Mouse (Mus musculus): ENCODE measurements around the gene Ttc23. TPM values are rescaled to one million over a fixed set of nuclear protein-coding genes. Genes with fewer than 3 reads are reported as not detected.

Gene Ttc23
- polyA plus RNA-seq, 1 experiment from 2014 or later, result 41.7 TPM

DNA sequence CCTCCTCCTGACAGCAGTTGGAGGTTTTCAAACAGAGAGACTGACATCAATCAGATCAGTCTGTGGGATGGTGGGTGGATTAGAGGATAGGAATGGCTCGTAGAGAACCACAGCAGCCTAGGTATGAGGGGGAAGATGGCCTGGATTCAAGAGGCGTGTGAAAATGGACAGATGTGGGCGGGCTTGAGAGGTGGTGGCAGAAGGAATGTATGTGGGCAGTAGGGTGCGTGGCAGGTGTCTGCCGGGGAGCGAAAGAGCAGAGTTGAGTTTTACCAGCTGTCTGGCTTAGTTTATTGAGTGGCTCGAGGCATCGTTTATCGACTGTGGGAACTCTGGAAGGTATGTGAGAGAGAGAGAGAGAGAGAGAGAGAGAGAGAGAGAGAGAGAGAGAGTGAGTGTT, 33.9 kb downstream of the Ttc23 start:
- Histone ChIP-seq H3K4me3 (ENCODE audit: low read length) (no peak overlapping the region), H3K27me3 (ENCODE audit: control insufficient read depth, insufficient read depth, low read length) (no peaks in the 10 kb centered on the region), H3K9me3 (ENCODE audit: control insufficient read depth, low read length) (no peaks in the 10 kb centered on the region), H3K9ac (ENCODE audit: low read depth, low read length) (no peak overlapping the region), H3K4me2 (replicated peaks; ENCODE audit: low read depth, low read length) (no peak overlapping the region), H3K36me3 (ENCODE audit: control insufficient read depth, insufficient read depth, low read length) (peaks cover 25% of the 10 kb centered on the region; the same call in 1 of the 2 replicates), H3K4me1 (ENCODE audit: control insufficient read depth, insufficient read depth, low read length) (no peaks in the 10 kb centered on the region), H3K27ac (ENCODE audit: low read depth, low read length) (no peak overlapping the region)
- WGBS, result 58% methylated on average over 9 of the region's 9 CpGs
- no peak for ATAC-seq (ENCODE audit: low FRiP score, low TSS enrichment)

DNA sequence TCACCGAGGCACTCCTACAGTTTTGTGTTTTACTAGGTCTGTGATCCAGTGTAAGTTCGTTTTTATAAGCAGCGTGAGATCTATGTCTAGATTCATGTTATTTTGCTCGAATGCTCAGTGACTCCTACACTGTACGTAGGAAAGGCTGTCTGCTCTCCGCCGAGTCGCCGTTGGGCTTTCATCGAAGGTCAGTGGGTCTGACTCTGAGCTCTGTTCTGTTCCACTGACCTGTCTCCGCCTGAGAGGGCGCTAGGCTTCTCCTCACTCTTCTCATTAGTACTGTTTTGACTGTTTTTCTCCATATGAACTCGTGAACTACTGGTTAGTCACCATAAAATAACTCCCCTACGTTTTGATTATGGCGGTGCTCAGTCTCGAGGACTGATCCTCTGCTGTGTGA, 35.8 kb downstream of the Ttc23 start:
- ATAC-seq (ENCODE audit: low FRiP score, low TSS enrichment), result no peak
- no peak overlapping the region for H3K27ac ChIP-seq (ENCODE audit: low read depth, low read length)
- H3K4me3 ChIP-seq (ENCODE audit: low read length), result no peak overlapping the region
- no peaks in the 10 kb centered on the region for H3K9me3 ChIP-seq (ENCODE audit: control insufficient read depth, low read length)
- peaks cover 25% of the 10 kb centered on the region; the same call in 1 of the 2 replicates for H3K36me3 ChIP-seq (ENCODE audit: control insufficient read depth, insufficient read depth, low read length)
- 74% methylated on average over 16 of the region's 16 CpGs for WGBS
- H3K27me3 ChIP-seq (ENCODE audit: control insufficient read depth, insufficient read depth, low read length), result no peaks in the 10 kb centered on the region
- no peak overlapping the region for H3K9ac ChIP-seq (ENCODE audit: low read depth, low read length)
- no peaks in the 10 kb centered on the region for H3K4me1 ChIP-seq (ENCODE audit: control insufficient read depth, insufficient read depth, low read length)
- no peak overlapping the region for H3K4me2 ChIP-seq (replicated peaks; ENCODE audit: low read depth, low read length)

DNA sequence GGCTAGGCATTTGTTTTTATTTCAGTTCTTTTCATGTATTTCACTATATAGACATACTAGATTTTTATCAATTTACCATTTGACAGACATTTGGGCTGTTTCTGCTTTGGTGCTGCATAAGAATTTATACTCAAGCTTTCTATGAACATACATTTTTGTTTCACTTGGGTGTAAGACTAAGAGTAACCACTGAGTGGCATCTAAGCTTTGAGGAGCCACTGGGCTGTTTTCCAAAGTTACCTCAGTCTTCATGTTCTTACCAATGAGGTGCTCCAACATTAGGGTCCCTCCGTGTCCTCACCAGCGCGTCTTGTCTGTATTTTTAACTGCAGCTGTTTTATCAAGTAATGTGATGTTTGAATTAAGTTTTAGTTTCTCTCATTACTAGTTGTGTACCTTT, 39.3 kb downstream of the Ttc23 start:
- Histone ChIP-seq H3K4me3 (ENCODE audit: low read length) (no peak overlapping the region), H3K27ac (ENCODE audit: low read depth, low read length) (no peak overlapping the region), H3K4me1 (ENCODE audit: control insufficient read depth, insufficient read depth, low read length) (no peaks in the 10 kb centered on the region), H3K27me3 (ENCODE audit: control insufficient read depth, insufficient read depth, low read length) (no peaks in the 10 kb centered on the region), H3K36me3 (ENCODE audit: control insufficient read depth, insufficient read depth, low read length) (peaks cover 6% of the 10 kb centered on the region; the same call in 1 of the 2 replicates), H3K9me3 (ENCODE audit: control insufficient read depth, low read length) (no peaks in the 10 kb centered on the region), H3K4me2 (replicated peaks; ENCODE audit: low read depth, low read length) (no peak overlapping the region), H3K9ac (ENCODE audit: low read depth, low read length) (no peak overlapping the region)
- ATAC-seq (ENCODE audit: low FRiP score, low TSS enrichment), result no peak
- WGBS, result 90% methylated on average over 3 of the region's 3 CpGs

DNA sequence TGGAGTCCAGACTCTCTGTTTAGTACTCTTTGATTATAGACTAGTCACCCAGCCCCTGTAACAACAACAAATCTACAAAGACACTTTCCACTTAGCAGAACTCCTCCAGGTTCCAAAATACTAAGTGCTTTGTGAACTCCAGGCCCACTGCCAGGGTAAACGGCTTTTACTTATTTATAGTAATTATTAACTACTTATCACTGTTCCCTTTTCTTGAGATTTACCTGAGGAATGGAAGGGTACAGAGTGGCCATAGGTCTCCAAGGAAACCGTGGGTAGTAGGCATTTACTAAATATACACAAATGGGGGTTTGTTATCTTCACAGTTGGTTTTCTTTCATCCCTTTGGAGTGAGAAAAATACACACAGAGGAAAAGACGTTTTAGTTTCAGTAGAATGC, 41.1 kb downstream of the Ttc23 start:
- peaks cover under 1% of the 10 kb centered on the region; the same call in 1 of the 2 replicates for H3K36me3 ChIP-seq (ENCODE audit: control insufficient read depth, insufficient read depth, low read length)
- H3K27ac ChIP-seq (ENCODE audit: low read depth, low read length), result no peak overlapping the region
- no peak overlapping the region for H3K9ac ChIP-seq (ENCODE audit: low read depth, low read length)
- WGBS, result 50% methylated on average over 3 of the region's 3 CpGs
- no peak overlapping the region for H3K4me3 ChIP-seq (ENCODE audit: low read length)
- ATAC-seq (ENCODE audit: low FRiP score, low TSS enrichment), result no peak
- H3K4me2 ChIP-seq (replicated peaks; ENCODE audit: low read depth, low read length), result no peak overlapping the region
- no peaks in the 10 kb centered on the region for H3K27me3 ChIP-seq (ENCODE audit: control insufficient read depth, insufficient read depth, low read length)
- H3K4me1 ChIP-seq (ENCODE audit: control insufficient read depth, insufficient read depth, low read length), result no peaks in the 10 kb centered on the region
- no peaks in the 10 kb centered on the region for H3K9me3 ChIP-seq (ENCODE audit: control insufficient read depth, low read length)

DNA sequence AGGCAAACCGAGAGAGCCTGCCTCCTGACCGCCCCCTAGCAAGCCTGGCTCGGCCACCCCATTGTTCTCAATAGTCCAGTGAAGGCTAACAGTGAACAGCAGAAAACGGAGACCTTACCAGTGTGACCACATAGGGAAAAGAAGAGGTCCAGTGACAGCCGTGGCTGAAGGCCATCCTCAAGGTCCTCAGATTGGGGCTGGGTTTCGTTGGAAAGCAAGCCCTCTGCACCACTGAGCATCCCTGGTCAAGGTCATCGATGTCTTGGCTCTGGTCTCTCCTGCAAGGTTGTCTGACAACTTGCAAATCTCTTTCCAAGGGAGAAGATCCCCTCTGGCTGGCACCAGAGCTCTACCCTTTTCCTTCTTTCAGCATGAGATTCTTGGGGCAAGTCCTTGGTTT, 42.6 kb downstream of the Ttc23 start:
- Histone ChIP-seq H3K9ac (ENCODE audit: low read depth, low read length) (no peak overlapping the region), H3K36me3 (ENCODE audit: control insufficient read depth, insufficient read depth, low read length) (no peaks in the 10 kb centered on the region; the same call in 1 of the 2 replicates), H3K4me2 (replicated peaks; ENCODE audit: low read depth, low read length) (no peak overlapping the region), H3K27ac (ENCODE audit: low read depth, low read length) (no peak overlapping the region), H3K27me3 (ENCODE audit: control insufficient read depth, insufficient read depth, low read length) (no peaks in the 10 kb centered on the region), H3K9me3 (ENCODE audit: control insufficient read depth, low read length) (no peaks in the 10 kb centered on the region), H3K4me1 (ENCODE audit: control insufficient read depth, insufficient read depth, low read length) (no peaks in the 10 kb centered on the region), H3K4me3 (ENCODE audit: low read length) (no peak overlapping the region)
- ATAC-seq (ENCODE audit: low FRiP score, low TSS enrichment), result no peak
- WGBS, result 86% methylated on average over 7 of the region's 7 CpGs

DNA sequence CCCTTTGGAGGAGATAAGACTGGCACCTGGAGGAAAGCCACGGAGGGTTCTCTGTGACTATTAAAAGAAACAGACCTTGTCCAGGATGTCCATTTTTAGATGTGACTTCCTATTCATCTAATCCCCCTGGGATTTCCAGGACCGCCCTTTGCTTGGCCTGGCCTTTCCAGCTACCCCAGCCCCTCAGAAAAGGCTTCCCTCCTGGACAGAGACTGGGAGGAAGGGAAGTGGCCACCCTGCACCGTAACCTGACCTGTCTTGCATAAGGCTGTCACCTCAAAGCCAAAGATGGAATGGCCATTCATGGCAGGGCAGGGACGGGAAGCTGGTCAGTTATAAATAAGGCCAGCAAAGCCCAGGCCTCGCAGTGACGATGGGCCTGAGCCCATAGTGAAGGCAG, 43.8 kb downstream of the Ttc23 start:
- no peaks in the 10 kb centered on the region for H3K4me1 ChIP-seq (ENCODE audit: control insufficient read depth, insufficient read depth, low read length)
- no peak overlapping the region for H3K9ac ChIP-seq (ENCODE audit: low read depth, low read length)
- no peaks in the 10 kb centered on the region for H3K27me3 ChIP-seq (ENCODE audit: control insufficient read depth, insufficient read depth, low read length)
- no peak for ATAC-seq (ENCODE audit: low FRiP score, low TSS enrichment)
- no peak overlapping the region for H3K4me3 ChIP-seq (ENCODE audit: low read length)
- WGBS, result 61% methylated on average over 6 of the region's 6 CpGs
- H3K9me3 ChIP-seq (ENCODE audit: control insufficient read depth, low read length), result no peaks in the 10 kb centered on the region
- no peak overlapping the region for H3K27ac ChIP-seq (ENCODE audit: low read depth, low read length)
- no peak overlapping the region for H3K4me2 ChIP-seq (replicated peaks; ENCODE audit: low read depth, low read length)
- no peaks in the 10 kb centered on the region; the same call in 1 of the 2 replicates for H3K36me3 ChIP-seq (ENCODE audit: control insufficient read depth, insufficient read depth, low read length)

DNA sequence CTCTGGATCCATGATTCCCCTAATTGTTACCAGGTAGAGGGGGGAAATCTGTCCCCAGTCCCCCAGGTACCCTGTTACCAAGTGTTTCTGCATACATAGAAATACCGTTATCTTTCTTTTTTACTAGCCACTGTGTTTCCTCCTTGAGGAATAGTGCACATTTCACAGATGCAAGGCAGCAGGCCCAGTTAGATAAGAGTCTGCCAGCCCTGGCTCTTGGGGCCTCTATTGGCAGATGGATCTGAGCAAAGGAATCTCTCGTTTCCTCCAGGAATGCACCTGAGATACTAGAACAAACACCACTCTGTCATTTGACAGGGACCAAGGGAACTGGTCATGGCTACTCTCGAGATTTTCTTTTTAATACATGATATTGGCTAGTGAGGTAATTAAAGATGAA, 44.9 kb downstream of the Ttc23 start:
- Histone ChIP-seq H3K4me1 (ENCODE audit: control insufficient read depth, insufficient read depth, low read length) (no peaks in the 10 kb centered on the region), H3K9me3 (ENCODE audit: control insufficient read depth, low read length) (no peaks in the 10 kb centered on the region), H3K4me2 (replicated peaks; ENCODE audit: low read depth, low read length) (no peak overlapping the region), H3K4me3 (ENCODE audit: low read length) (no peak overlapping the region), H3K9ac (ENCODE audit: low read depth, low read length) (no peak overlapping the region), H3K27ac (ENCODE audit: low read depth, low read length) (no peak overlapping the region), H3K27me3 (ENCODE audit: control insufficient read depth, insufficient read depth, low read length) (no peaks in the 10 kb centered on the region), H3K36me3 (ENCODE audit: control insufficient read depth, insufficient read depth, low read length) (no peaks in the 10 kb centered on the region; the same call in 1 of the 2 replicates)
- ATAC-seq (ENCODE audit: low FRiP score, low TSS enrichment), result no peak
- 79% methylated on average over 3 of the region's 3 CpGs for WGBS

DNA sequence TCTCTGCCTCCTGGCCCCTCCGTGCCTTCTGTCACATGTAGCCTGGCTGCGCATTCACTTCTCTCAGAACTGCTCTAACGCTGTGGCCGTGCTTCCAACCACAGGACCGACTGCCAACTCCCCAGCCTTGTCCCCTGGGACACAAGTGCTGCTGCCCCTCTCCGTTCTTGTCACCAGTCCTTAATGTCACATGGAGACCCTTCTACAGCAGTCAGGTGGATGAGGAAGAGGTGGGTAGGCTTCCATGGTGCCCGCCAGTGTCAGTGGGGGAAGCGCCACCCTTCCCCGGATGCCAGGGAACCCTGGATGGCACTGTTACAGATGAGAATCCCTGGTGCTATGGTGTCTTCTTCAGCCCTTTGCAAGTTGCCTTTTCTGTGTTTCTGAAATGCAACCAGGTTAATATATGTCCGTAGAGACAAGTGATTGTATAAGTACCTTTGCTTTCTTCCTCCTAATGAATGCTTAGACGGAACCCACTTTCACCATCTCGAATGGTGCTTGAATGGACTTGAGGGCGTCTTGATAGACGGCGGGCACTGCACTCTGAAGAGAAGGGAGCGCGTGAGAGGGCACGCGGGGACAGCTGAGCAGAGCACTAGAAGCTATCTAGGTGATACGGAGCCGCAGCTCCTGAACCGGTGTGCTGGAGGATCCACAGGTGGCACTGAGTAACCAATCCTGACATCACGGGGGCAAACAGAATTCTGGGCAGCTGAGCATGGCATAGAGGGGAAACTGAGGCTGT, 45.8 kb downstream of the Ttc23 start:
- Histone ChIP-seq H3K9me3 (ENCODE audit: control insufficient read depth, low read length) (no peaks in the 10 kb centered on the region), H3K27ac (ENCODE audit: low read depth, low read length) (no peak overlapping the region), H3K9ac (ENCODE audit: low read depth, low read length) (no peak overlapping the region), H3K4me3 (ENCODE audit: low read length) (no peak overlapping the region), H3K4me1 (ENCODE audit: control insufficient read depth, insufficient read depth, low read length) (no peaks in the 10 kb centered on the region), H3K36me3 (ENCODE audit: control insufficient read depth, insufficient read depth, low read length) (peaks cover 3% of the 10 kb centered on the region; the same call in 1 of the 2 replicates), H3K4me2 (replicated peaks; ENCODE audit: low read depth, low read length) (no peak overlapping the region), H3K27me3 (ENCODE audit: control insufficient read depth, insufficient read depth, low read length) (no peaks in the 10 kb centered on the region)
- no peak for ATAC-seq (ENCODE audit: low FRiP score, low TSS enrichment)
- WGBS, result 91% methylated on average over 23 of the region's 23 CpGs

DNA sequence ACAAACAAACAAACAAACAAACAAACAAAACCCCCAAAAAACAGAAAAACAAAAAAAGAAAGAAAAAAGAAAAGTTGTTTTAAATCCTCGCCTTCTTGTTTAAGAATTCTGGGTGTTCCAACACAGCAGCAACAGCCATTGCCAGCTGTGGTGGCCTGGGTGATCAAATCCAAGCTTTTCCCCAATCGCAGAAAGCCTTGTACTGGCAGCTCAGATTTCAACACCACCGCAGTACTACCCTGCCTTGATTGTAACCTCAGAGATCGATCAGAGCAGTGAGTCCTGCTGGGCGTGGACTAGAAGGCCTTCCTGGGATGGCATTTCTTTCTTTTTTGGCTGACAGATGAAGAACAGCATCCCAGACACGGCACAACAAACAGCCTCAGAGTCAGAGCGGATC, 48.7 kb downstream of the Ttc23 start:
- Histone ChIP-seq H3K4me3 (ENCODE audit: low read length) (no peak overlapping the region), H3K27me3 (ENCODE audit: control insufficient read depth, insufficient read depth, low read length) (no peaks in the 10 kb centered on the region), H3K9me3 (ENCODE audit: control insufficient read depth, low read length) (no peaks in the 10 kb centered on the region), H3K4me2 (replicated peaks; ENCODE audit: low read depth, low read length) (no peak overlapping the region), H3K4me1 (ENCODE audit: control insufficient read depth, insufficient read depth, low read length) (no peaks in the 10 kb centered on the region), H3K9ac (ENCODE audit: low read depth, low read length) (no peak overlapping the region), H3K36me3 (ENCODE audit: control insufficient read depth, insufficient read depth, low read length) (peaks cover 13% of the 10 kb centered on the region), H3K27ac (ENCODE audit: low read depth, low read length) (no peak overlapping the region)
- 46% methylated on average over 7 of the region's 7 CpGs for WGBS
- ATAC-seq (ENCODE audit: low FRiP score, low TSS enrichment), result no peak

Measured in kidney, embryonic 14.5 days (tissue).